Mouse (Mus musculus) lung, embryonic 15.5 days (tissue): ENCODE results near the gene Brca2. TPM values are rescaled to one million over a fixed set of nuclear protein-coding genes. Genes with fewer than 3 reads are reported as not detected.

ENCODE experiments used
- ATAC-seq: fragments of 200-750 bp; cut with Nextera tagmentation; 2 replicates; pipeline ENCODE4 v1.8.0; 2017; ENCODE audit warnings: moderate number of reproducible peaks, borderline replicate concordance; ENCODE audit not compliant: low FRiP score, low TSS enrichment; ENCODE audit errors: extremely low read depth
- H3K27ac ChIP-seq: fragments of 300-500 bp; sonication (generic); 2 replicates; pipeline ENCODE4 v1.5.1; 2015; ENCODE audit warnings: moderate library complexity, mild to moderate bottlenecking, inconsistent platforms
- H3K27me3 ChIP-seq: fragments of 300-500 bp; sonication (generic); 2 replicates; pipeline ENCODE4 v1.6.1; 2015; ENCODE audit warnings: inconsistent platforms
- H3K36me3 ChIP-seq: fragments of 300-500 bp; sonication (generic); 2 replicates; pipeline ENCODE4 v1.6.1; 2015; ENCODE audit warnings: inconsistent platforms
- H3K4me1 ChIP-seq: fragments of 300-500 bp; sonication (generic); 2 replicates; pipeline ENCODE4 v1.6.1; 2015; ENCODE audit warnings: inconsistent platforms
- H3K4me2 ChIP-seq: fragments of 300-500 bp; sonication (generic); 2 replicates; pipeline ENCODE4 v1.6.1; 2015; ENCODE audit warnings: inconsistent platforms, mild to moderate bottlenecking, moderate library complexity
- H3K4me3 ChIP-seq: fragments of 300-500 bp; sonication (generic); 2 replicates; pipeline ENCODE4 v1.5.1; 2015; ENCODE audit warnings: mild to moderate bottlenecking, inconsistent platforms
- H3K9ac ChIP-seq: fragments of 300-500 bp; sonication (generic); 2 replicates; pipeline ENCODE4 v1.6.1; 2015; ENCODE audit warnings: inconsistent platforms
- H3K9me3 ChIP-seq: fragments of 300-500 bp; sonication (generic); 2 replicates; pipeline ENCODE4 v1.6.1; 2016; ENCODE audit warnings: inconsistent platforms
- WGBS: fragments of 180-500 bp; shearing (Covaris S2); methylation state at CpG from one replicate; pipeline ENCODE4 v1.1.7; 2015; 5-methylcytosine and 5-hydroxymethylcytosine counted together
- polyA plus RNA-seq: library from polyadenylated mRNA; unstranded; fragments of >200 nt; fragmentation: Nextera tagmentation; extraction: Ambion mirVana; gene quantifications from 2 replicates; pipeline ENCODE4 v1.2.1, GENCODE M21; 2015

Brca2 gene
- polyA plus RNA-seq, 1 experiment from 2014 or later, result 29.2 TPM

DNA sequence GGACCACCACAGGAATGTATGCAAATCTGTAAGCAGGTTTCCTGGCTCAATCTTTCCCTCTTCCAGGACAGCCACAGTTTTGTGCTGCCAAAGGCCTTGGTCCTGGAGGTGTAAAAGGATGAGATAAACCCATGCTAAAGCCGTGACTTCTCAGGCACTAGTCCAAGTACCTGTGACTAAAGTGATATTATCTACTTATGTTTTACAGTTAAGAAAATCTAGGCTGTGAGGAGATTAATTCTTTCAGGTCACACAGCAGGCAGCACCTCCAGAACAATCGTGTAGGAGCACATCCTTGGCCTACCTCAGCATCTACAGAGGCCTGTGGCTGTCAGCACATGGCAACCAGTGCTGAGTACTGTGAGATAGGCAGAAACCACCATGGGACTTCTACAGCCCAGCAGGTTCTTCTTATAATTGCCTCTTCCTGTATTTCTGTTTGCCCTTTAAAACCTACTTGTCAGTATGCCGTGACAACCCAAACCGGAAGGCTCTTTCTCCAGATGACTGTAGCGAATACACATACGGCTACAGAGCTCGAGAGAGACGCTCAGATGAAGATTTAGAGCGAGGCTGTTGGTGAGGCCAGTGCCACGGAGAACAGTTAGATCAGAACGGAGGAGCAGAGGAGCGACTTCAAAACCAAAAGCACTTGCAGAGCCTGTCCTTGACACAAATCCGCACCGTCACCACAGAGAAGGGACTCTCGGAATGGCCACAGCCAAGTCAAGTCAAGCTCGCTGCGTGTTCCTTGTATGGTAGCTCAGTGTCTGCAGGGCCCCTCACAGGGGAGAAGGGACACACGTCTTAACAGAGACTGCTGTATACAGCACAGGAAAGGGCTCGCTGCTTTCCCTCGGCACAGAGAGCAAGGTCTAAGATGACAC, 78.4 kb downstream of the Brca2 start:
- ATAC-seq, result 0 out of 2 replicates have a peak, but pooled peaks have one; percentile 31
- H3K9ac ChIP-seq, result no peak overlapping the region
- H3K27ac ChIP-seq, result no peak overlapping the region
- no peaks in the 10 kb centered on the region for H3K9me3 ChIP-seq
- 62% methylated on average over 20 of the region's 20 CpGs for WGBS
- no peaks in the 10 kb centered on the region for H3K36me3 ChIP-seq
- 0 out of 2 replicates have a peak, but pooled peaks cover 4% of the 10 kb centered on the region for H3K27me3 ChIP-seq
- no peak overlapping the region for H3K4me3 ChIP-seq
- 0 out of 2 replicates have a peak, but pooled peaks cover 13% of the 10 kb centered on the region for H3K4me1 ChIP-seq
- H3K4me2 ChIP-seq, result no peak overlapping the region

- 0 out of 2 replicates have a peak, but pooled peaks cover 13% of the 10 kb centered on the region for H3K4me1 ChIP-seq
- H3K4me2 ChIP-seq, result no peak overlapping the region
- no peaks in the 10 kb centered on the region for H3K36me3 ChIP-seq
- 71% methylated on average over 14 of the region's 14 CpGs for WGBS
- no peak overlapping the region for H3K9ac ChIP-seq
- no peaks in the 10 kb centered on the region for H3K27me3 ChIP-seq
- H3K4me3 ChIP-seq, result no peak overlapping the region
- H3K27ac ChIP-seq, result no peak overlapping the region
- H3K9me3 ChIP-seq, result no peaks in the 10 kb centered on the region
- no peak for ATAC-seq
These were observed 79.2 kb downstream of the Brca2 start for GRCm38 (mm10) chr5:150601441-150602230.

DNA sequence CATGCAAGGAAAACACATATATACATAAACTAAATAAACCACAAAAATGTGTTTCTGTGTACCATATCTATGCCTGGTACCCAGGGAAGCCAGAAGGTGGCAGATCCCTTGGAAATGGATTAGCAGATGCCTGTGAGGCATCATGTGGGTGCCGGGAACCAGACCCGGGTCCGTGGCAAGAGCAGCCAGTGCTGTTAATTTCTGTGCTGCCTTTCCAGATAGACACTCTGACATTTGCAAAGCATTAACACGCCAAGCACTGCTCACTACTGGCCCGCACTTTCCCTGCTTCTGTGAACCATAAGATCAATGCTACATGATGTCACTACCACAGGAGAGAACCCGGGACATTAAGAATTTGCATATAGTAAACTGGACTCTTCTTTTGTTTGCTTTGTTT, 83.7 kb downstream of the Brca2 start:
- Histone ChIP-seq H3K36me3 (no peaks in the 10 kb centered on the region), H3K4me3 (no peak overlapping the region), H3K9ac (no peak overlapping the region), H3K27me3 (no peaks in the 10 kb centered on the region), H3K4me1 (no peaks in the 10 kb centered on the region), H3K4me2 (no peak overlapping the region), H3K9me3 (no peaks in the 10 kb centered on the region), H3K27ac (no peak overlapping the region)
- no peak for ATAC-seq
- WGBS, result 96% methylated on average over 6 of the region's 6 CpGs

DNA sequence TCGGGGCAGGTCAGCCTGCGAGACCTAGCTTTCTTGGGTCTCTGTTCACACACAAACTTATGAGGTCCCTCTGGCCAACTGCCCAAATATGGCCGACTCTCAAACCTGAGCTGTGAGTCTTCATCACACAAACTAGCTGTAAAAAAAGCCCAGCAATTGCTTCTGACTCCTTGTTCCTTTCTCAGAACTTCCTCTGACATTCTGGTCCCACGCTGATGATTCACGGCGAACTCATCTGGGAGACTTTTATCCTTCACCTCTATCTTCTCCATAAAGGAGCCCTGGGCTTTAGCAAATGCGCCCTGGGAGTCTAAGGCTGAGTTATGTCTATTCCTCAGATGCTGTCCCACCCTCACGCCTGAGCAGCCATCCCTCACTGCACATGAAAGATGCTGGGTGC, 85.2 kb downstream of the Brca2 start:
- WGBS, result 91% methylated on average over 8 of the region's 8 CpGs
- H3K27ac ChIP-seq, result no peak overlapping the region
- no peak for ATAC-seq
- no peaks in the 10 kb centered on the region for H3K9me3 ChIP-seq
- no peak overlapping the region for H3K4me2 ChIP-seq
- H3K4me1 ChIP-seq, result no peaks in the 10 kb centered on the region
- H3K4me3 ChIP-seq, result no peak overlapping the region
- H3K9ac ChIP-seq, result no peak overlapping the region
- no peaks in the 10 kb centered on the region for H3K27me3 ChIP-seq
- H3K36me3 ChIP-seq, result no peaks in the 10 kb centered on the region

DNA sequence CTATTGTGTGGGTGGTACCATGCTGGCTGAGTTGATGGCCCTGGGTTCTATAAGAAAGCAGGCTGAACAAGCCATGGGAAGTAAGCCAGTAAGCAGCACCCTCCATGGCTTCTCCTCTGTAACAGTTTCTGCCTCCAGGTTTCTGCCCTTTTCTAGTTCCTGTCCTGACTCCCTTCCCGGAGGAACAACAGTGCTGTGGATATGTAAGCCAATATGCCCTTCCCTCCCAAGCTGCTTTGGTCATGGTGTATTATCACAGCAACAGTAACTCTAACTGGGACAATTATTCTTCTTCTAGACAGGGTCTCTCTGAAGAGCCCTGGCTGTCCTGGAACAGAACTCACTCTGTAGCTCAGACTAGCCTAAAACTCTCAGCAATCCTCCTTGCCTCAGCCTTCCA, 88.7 kb downstream of the Brca2 start:
- H3K9me3 ChIP-seq, result no peaks in the 10 kb centered on the region
- H3K4me3 ChIP-seq, result no peak overlapping the region
- no peak overlapping the region for H3K27ac ChIP-seq
- no peak for ATAC-seq
- H3K36me3 ChIP-seq, result no peaks in the 10 kb centered on the region
- H3K4me1 ChIP-seq, result no peaks in the 10 kb centered on the region
- no peak overlapping the region for H3K9ac ChIP-seq
- H3K27me3 ChIP-seq, result no peaks in the 10 kb centered on the region
- H3K4me2 ChIP-seq, result no peak overlapping the region
- WGBS, result 53% methylated on average over 1 of the region's 1 CpGs

- Histone ChIP-seq H3K9me3 (no peaks in the 10 kb centered on the region), H3K36me3 (no peaks in the 10 kb centered on the region), H3K4me1 (no peaks in the 10 kb centered on the region), H3K4me3 (no peak overlapping the region), H3K27me3 (no peaks in the 10 kb centered on the region), H3K4me2 (no peak overlapping the region), H3K27ac (no peak overlapping the region), H3K9ac (no peak overlapping the region)
- peak; percentile 52; the same call in 1 of the 2 replicates for ATAC-seq
- WGBS, result 39% methylated on average over 12 of the region's 12 CpGs
These were observed 89.3 kb downstream of the Brca2 start for GRCm38 (mm10) chr5:150611697-150612096.

DNA sequence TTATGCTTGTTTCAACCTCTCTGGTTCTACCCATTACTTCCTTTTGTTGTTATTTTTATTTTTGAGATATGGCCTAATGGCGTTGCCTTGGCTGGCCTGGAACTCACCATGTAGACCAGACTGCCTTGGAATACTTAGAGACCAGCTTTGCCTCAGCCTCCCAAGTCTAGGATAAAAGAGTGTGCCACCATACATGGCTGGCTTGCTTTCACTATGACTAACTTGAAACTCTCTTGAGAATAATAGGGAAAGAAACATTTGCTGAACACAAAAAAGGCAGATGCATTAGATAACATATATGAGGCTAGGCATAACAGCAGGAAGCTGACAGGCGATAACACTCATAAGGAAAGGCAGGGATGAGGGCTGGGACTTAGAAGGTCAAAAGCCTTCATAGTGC, 91.6 kb downstream of the Brca2 start:
- Histone ChIP-seq H3K27ac (no peak overlapping the region), H3K4me3 (no peak overlapping the region), H3K4me1 (no peaks in the 10 kb centered on the region), H3K9ac (no peak overlapping the region), H3K36me3 (no peaks in the 10 kb centered on the region), H3K4me2 (no peak overlapping the region), H3K27me3 (no peaks in the 10 kb centered on the region), H3K9me3 (no peaks in the 10 kb centered on the region)
- 74% methylated on average over 2 of the region's 2 CpGs for WGBS
- ATAC-seq, result no peak

- Histone ChIP-seq H3K4me3 (no peak overlapping the region), H3K4me2 (no peak overlapping the region), H3K27ac (no peak overlapping the region), H3K9me3 (no peaks in the 10 kb centered on the region), H3K27me3 (no peaks in the 10 kb centered on the region), H3K36me3 (no peaks in the 10 kb centered on the region), H3K9ac (no peak overlapping the region), H3K4me1 (no peaks in the 10 kb centered on the region)
- no peak for ATAC-seq
- WGBS, result 88% methylated on average over 2 of the region's 2 CpGs
These were observed 93.8 kb downstream of the Brca2 start for GRCm38 (mm10) chr5:150616216-150616615.

GRCm38 (mm10) chr5:150616731-150617130, 94.3 kb downstream of the Brca2 start:
- Histone ChIP-seq H3K9me3 (no peaks in the 10 kb centered on the region), H3K27me3 (no peaks in the 10 kb centered on the region), H3K36me3 (no peaks in the 10 kb centered on the region), H3K4me1 (no peaks in the 10 kb centered on the region), H3K27ac (no peak overlapping the region), H3K4me2 (no peak overlapping the region), H3K9ac (no peak overlapping the region), H3K4me3 (no peak overlapping the region)
- no peak for ATAC-seq
- WGBS, result 53% methylated on average over 3 of the region's 3 CpGs

DNA sequence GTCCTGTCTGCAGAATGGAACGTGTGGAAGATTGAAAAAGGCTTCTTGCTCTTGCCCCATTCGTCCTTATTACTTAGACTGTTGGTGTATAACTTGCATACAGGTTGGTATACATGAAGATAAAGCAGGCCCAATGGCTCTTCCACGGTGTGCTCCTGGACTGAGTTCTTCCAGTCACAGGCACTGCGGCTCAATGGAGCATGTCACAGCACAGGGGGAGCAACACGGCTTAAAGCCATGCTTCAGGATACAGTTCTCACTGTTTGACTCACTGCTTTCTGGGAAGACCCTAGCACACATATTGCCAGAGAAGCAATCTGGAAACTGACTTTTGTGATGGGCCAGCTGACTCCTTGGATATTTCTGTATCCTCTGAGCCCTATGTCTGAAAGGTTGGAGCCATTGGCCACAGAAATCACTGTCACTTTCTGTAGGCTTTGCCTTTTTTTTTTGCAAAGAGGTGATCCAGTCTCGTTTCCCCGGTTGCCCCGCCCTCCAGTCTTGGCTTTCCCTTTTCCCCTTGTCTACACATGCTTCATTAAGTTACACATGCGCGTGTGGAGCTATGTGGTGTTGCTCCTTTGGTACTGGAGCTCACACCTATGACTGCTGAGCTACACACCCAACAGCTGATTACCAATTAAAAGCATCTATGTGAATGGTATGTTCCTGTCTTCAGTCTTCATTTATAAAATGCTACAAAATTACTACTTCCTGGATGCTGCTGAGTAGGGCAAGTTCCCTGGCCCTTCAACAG, 96.3 kb downstream of the Brca2 start:
- Histone ChIP-seq H3K36me3 (no peaks in the 10 kb centered on the region), H3K4me3 (no peak overlapping the region), H3K4me1 (no peaks in the 10 kb centered on the region), H3K9ac (no peak overlapping the region), H3K27me3 (no peaks in the 10 kb centered on the region), H3K27ac (no peak overlapping the region), H3K9me3 (no peaks in the 10 kb centered on the region), H3K4me2 (no peak overlapping the region)
- no peak for ATAC-seq
- WGBS, result 91% methylated on average over 10 of the region's 10 CpGs
